Mouse (Mus musculus) lung, postnatal 0 days (tissue): ENCODE measurements around the gene Hs6st3. TPM values are rescaled to one million over a fixed set of nuclear protein-coding genes. Genes with fewer than 3 reads are reported as not detected.

Experiments
- ATAC-seq: fragments of 200-750 bp; cut with Nextera tagmentation; 2 replicates; pipeline ENCODE4 v1.8.0; 2017; ENCODE audit warnings: moderate library complexity
- DNase-seq: peaks from one replicate; pipeline ENCODE4 v3.0.0-alpha.2; 2016; ENCODE audit warnings: low spot score
- H3K27ac ChIP-seq: fragments of 300-500 bp; sonication (generic); 2 replicates; pipeline ENCODE4 v1.5.1; 2014; ENCODE audit warnings: antibody characterized with exemption, mild to moderate bottlenecking, low read length, mixed read lengths
- H3K27me3 ChIP-seq: fragments of 300-500 bp; sonication (generic); replicated peaks from 2 replicates; pipeline ENCODE4 v1.6.1; 2014; ENCODE audit warnings: low read length, mixed read lengths; ENCODE audit not compliant: insufficient read depth
- H3K36me3 ChIP-seq: fragments of 300-500 bp; sonication (generic); 2 replicates; pipeline ENCODE4 v1.6.1; 2014; ENCODE audit warnings: low read length, mixed read lengths; ENCODE audit not compliant: insufficient read depth
- H3K4me1 ChIP-seq: fragments of 300-500 bp; sonication (generic); 2 replicates; pipeline ENCODE4 v1.6.1; 2014; ENCODE audit warnings: antibody characterized with exemption, low read depth, low read length, mixed read lengths; ENCODE audit not compliant: insufficient read depth
- H3K4me2 ChIP-seq: fragments of 300-500 bp; sonication (generic); replicated peaks from 2 replicates; pipeline ENCODE4 v1.6.1; 2014; ENCODE audit warnings: low read depth, mild to moderate bottlenecking, low read length, moderate library complexity, mixed read lengths
- H3K4me3 ChIP-seq: fragments of 300-500 bp; sonication (generic); 2 replicates; pipeline ENCODE4 v1.5.1; 2014; ENCODE audit warnings: low read depth, low read length
- H3K9ac ChIP-seq: fragments of 300-500 bp; sonication (generic); replicated peaks from 2 replicates; pipeline ENCODE4 v1.6.1; 2014; ENCODE audit warnings: low read depth, mild to moderate bottlenecking
- H3K9me3 ChIP-seq: fragments of 300-500 bp; sonication (generic); 2 replicates; pipeline ENCODE4 v1.6.1; 2016; ENCODE audit warnings: low read length, mixed read lengths
- CTCF ChIP-seq: IDR thresholded peaks from 2 replicates; pipeline ENCODE4 v1.5.1; 2016; ENCODE audit warnings: antibody characterized with exemption, mild to moderate bottlenecking
- EP300 ChIP-seq: IDR thresholded peaks from 2 replicates; pipeline ENCODE4 v1.6.1; 2016; ENCODE audit warnings: antibody characterized with exemption, mild to moderate bottlenecking, control low read depth
- WGBS: fragments of 180-500 bp; shearing (Covaris S2); extraction: QIAGEN DNeasy Blood & Tissue Kit; methylation state at CpG from one replicate; pipeline ENCODE4 v1.1.7; 2014; 5-methylcytosine and 5-hydroxymethylcytosine counted together
- polyA plus RNA-seq: library from polyadenylated mRNA; unstranded; fragments of >200 nt; fragmentation: Nextera tagmentation; extraction: Ambion mirVana; gene quantifications from 2 replicates; pipeline ENCODE4 v1.2.1, GENCODE M21; 2015

Gene Hs6st3
- polyA plus RNA-seq, 1 experiment from 2014 or later, result 0.66 TPM

- 65% methylated on average over 6 of the region's 6 CpGs for WGBS
- H3K9me3 ChIP-seq, result no peaks in the 10 kb centered on the region
- H3K4me3 ChIP-seq, result no peak overlapping the region
- DNase-seq (no peak), ATAC-seq (no peak)
- H3K27ac ChIP-seq, result no peak overlapping the region
- H3K36me3 ChIP-seq, result no peaks in the 10 kb centered on the region
- H3K9ac ChIP-seq, result no peak overlapping the region
- H3K27me3 ChIP-seq, result no peaks in the 10 kb centered on the region
- H3K4me1 ChIP-seq, result no peaks in the 10 kb centered on the region
- H3K4me2 ChIP-seq, result no peak overlapping the region
- TF ChIP-seq CTCF, result no peak
- TF ChIP-seq EP300, result no peak
Observed at GRCm38 (mm10) chr14:119725102-119725501, 587.0 kb downstream of the Hs6st3 start.

- Histone ChIP-seq H3K4me3 (no peak overlapping the region), H3K36me3 (no peaks in the 10 kb centered on the region), H3K4me2 (no peak overlapping the region), H3K9ac (no peak overlapping the region), H3K4me1 (no peaks in the 10 kb centered on the region), H3K27ac (no peak overlapping the region), H3K27me3 (no peaks in the 10 kb centered on the region), H3K9me3 (no peaks in the 10 kb centered on the region)
- no peak for ATAC-seq
- 77% methylated on average over 7 of the region's 7 CpGs for WGBS
- DNase-seq, result no peak
- TF ChIP-seq EP300 (no peak), CTCF (no peak)
Observed at GRCm38 (mm10) chr14:119731436-119732080, 593.4 kb downstream of the Hs6st3 start.

GRCm38 (mm10) chr14:119732219-119732618 is 594.1 kb downstream of the Hs6st3 start:
- 87% methylated on average over 4 of the region's 4 CpGs for WGBS
- Histone ChIP-seq H3K9ac (no peak overlapping the region), H3K4me1 (no peaks in the 10 kb centered on the region), H3K4me2 (no peak overlapping the region), H3K9me3 (no peaks in the 10 kb centered on the region), H3K36me3 (no peaks in the 10 kb centered on the region), H3K27me3 (no peaks in the 10 kb centered on the region), H3K27ac (no peak overlapping the region), H3K4me3 (no peak overlapping the region)
- ATAC-seq, result no peak
- DNase-seq, result no peak
- TF ChIP-seq EP300, result no peak
- no peak for TF ChIP-seq CTCF

GRCm38 (mm10) chr14:119737408-119737961 is 599.3 kb downstream of the Hs6st3 start:
- no peak for DNase-seq
- Histone ChIP-seq H3K27me3 (no peaks in the 10 kb centered on the region), H3K9ac (no peak overlapping the region), H3K4me2 (no peak overlapping the region), H3K4me3 (no peak overlapping the region), H3K27ac (no peak overlapping the region), H3K9me3 (no peaks in the 10 kb centered on the region), H3K4me1 (no peaks in the 10 kb centered on the region), H3K36me3 (no peaks in the 10 kb centered on the region)
- 82% methylated on average over 5 of the region's 5 CpGs for WGBS
- TF ChIP-seq EP300, result no peak
- TF ChIP-seq CTCF, result no peak
- no peak for ATAC-seq

GRCm38 (mm10) chr14:119741791-119742190 is 603.6 kb downstream of the Hs6st3 start:
- no peaks in the 10 kb centered on the region for H3K9me3 ChIP-seq
- H3K9ac ChIP-seq, result no peak overlapping the region
- H3K4me1 ChIP-seq, result no peaks in the 10 kb centered on the region
- H3K27me3 ChIP-seq, result no peaks in the 10 kb centered on the region
- WGBS, result 68% methylated on average over 1 of the region's 1 CpGs
- TF ChIP-seq CTCF, result no peak
- TF ChIP-seq EP300, result no peak
- no peak overlapping the region for H3K4me2 ChIP-seq
- H3K36me3 ChIP-seq, result no peaks in the 10 kb centered on the region
- H3K4me3 ChIP-seq, result no peak overlapping the region
- DNase-seq (no peak), ATAC-seq (no peak)
- H3K27ac ChIP-seq, result no peak overlapping the region

GRCm38 (mm10) chr14:119761376-119761775 is 623.2 kb downstream of the Hs6st3 start:
- ATAC-seq (no peak), DNase-seq (no peak)
- no peaks in the 10 kb centered on the region for H3K9me3 ChIP-seq
- no peak overlapping the region for H3K27ac ChIP-seq
- H3K4me1 ChIP-seq, result no peaks in the 10 kb centered on the region
- 73% methylated on average over 7 of the region's 7 CpGs for WGBS
- no peak for TF ChIP-seq CTCF
- TF ChIP-seq EP300, result no peak
- no peak overlapping the region for H3K4me3 ChIP-seq
- H3K36me3 ChIP-seq, result no peaks in the 10 kb centered on the region
- H3K9ac ChIP-seq, result no peak overlapping the region
- no peak overlapping the region for H3K4me2 ChIP-seq
- H3K27me3 ChIP-seq, result no peaks in the 10 kb centered on the region
